Mouse (Mus musculus): ENCODE data around the gene Tiam2. TPM values are rescaled to one million over a fixed set of nuclear protein-coding genes. Genes with fewer than 3 reads are reported as not detected.

The Tiam2 gene
- polyA plus RNA-seq, 2 experiments from 2014 or later, result 1.0 to 1.7 TPM

- no peak for ATAC-seq
Observed at GRCm38 (mm10) chr17:3453946-3454345, 127.6 kb downstream of the Tiam2 start.

DNA sequence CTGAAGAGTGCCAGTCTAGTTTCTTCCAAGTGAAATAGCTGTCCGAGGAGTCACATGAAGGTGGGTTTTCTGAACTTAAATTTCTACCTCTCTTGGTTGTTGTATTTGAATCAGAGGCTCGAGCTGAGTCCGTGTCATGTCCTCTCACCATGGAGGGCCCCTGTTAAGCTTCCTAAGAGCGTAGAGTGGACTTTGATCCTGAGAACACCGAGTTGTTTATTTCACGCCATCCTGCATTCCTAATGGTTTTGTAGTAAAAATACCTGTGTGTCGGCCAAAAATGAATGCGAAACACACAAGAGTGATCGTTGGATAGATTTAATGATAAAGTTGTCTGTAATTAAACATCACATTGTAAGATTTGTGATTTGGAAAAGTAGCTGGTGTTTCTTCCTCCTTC, 128.5 kb downstream of the Tiam2 start:
- ATAC-seq, result no peak

GRCm38 (mm10) chr17:3457914-3458681, 131.7 kb downstream of the Tiam2 start:
- ATAC-seq, result no peak

- no peak for ATAC-seq
Observed at GRCm38 (mm10) chr17:3465861-3466260, 139.5 kb downstream of the Tiam2 start.

DNA sequence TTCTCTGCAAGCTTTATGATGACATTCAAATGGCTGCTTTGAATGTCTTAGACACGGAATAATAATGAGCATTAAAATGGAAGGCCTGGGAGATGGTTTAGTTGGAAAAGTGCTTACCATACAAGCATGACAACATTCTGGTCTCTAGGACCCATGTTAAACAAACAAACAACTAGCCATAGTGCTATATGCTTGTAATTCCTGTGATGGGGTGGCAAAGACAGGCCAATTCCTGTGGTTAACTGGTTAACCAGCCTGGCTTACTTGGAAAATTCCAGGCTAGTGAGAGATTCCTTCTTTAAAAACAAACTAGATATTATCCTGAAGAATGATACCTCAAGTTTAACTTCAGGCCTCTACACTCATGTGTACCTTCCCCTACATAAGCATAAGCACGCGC, 140.3 kb downstream of the Tiam2 start:
- no peak for ATAC-seq

GRCm38 (mm10) chr17:3467636-3468324, 141.4 kb downstream of the Tiam2 start:
- no peak for ATAC-seq

GRCm38 (mm10) chr17:3472018-3472417, 145.6 kb downstream of the Tiam2 start:
- no peak for ATAC-seq

DNA sequence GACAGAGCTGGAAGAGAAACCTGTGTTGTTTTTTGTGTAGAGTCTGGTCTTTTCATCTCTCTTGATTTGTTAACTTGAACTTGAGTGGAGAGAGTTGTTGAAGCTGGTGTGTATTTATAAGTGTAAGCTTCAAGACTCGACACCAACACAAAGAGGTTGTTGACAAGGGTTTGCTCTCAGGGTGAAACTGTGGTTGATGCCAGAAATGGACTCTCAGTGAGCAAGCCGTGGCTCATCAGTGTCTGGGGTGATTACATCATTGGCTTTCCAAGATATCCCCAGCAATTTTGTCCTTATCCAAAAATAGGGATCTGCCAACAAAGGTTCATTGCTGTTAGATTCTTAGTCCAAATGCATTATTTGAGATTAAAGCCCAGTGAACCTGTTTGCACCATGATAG, 150.2 kb downstream of the Tiam2 start:
- no peak for ATAC-seq

GRCm38 (mm10) chr17:3481576-3482575, 155.5 kb downstream of the Tiam2 start:
- ATAC-seq, result no peak

DNA sequence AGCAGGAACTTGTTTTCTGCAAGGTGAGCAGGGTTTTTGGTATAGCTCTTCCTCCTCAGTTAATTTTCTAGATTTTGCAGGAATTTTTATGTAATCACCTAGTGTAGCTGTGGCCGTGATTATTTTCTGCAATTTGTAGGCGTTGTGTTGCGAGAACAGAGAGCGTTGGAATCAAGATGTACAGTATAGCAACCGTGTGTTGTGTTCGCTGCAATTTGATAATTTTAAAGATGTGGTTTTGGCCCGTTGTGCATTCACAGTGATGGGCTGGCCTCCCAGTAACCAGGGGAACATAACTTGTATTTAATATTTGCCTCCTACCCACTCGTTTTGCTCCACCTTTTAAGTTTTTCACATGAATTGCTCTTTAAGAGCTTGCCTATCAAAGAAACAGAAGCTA, 156.7 kb downstream of the Tiam2 start:
- ATAC-seq, result no peak

DNA sequence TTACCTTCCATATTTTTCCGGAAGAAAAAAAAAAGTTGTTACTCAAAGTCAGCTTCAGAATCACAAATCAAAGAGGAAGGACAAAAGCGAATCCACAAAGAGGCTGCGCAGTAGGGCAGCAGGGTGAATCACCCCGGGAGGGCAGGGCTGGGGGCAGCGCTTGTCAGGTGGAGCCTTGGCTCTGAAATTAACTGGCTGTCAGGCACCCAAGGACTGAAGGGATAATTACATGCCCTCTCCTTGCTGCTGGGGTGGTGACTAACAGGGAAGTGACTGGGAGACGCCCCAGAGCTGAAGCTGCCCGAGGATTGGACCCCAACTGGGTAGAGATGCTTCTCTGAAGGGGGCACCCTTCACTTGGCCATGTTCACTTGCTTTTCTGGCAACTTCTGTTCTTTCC, 159.5 kb downstream of the Tiam2 start:
- no peak for ATAC-seq

GRCm38 (mm10) chr17:3487211-3487610, 160.8 kb downstream of the Tiam2 start:
- no peak for ATAC-seq

DNA sequence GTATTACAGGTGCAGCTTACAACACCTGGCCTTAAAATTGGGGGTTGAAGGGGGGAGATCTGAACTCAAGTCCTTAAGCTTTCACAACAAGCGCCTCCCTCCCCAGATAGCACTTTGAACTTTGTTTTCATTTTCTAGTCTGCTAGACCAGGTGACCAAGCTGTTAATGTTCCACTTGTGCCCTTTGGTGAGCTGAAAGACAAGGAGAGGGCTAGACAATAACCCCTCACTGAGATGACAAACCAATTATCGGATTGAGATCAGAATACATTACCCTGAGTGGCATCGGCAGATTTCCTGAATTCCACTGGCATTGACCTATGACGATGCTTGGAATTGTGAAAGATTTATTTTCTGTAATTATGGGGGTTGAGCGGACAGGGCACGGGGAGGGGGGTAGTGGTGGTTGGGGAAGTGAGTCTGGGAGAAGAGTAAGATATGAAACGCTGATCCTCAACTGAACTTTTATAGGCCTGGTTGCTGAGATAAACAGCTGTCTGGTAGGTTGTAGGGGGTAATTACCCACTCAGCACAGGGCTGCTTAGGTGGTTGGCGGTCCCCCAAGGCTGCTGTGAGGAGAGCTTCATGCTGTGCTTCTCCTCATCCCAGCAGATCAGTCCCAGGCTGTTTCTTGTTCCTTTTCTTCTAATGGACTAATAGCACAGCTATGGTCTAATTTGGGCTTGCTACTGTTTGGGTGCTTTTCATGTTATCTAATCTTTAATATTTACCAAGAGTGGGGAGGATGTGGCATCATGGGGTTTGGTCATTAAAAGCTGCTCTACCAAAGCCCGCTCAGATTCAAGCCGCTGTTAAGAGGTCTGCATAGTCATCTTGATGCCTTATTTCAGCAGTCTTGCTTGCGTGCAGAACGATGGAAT, 161.6 kb downstream of the Tiam2 start:
- ATAC-seq, result no peak

GRCm38 (mm10) chr17:3490216-3490895, 164.0 kb downstream of the Tiam2 start:
- no peak for ATAC-seq

- no peak for ATAC-seq
Observed at GRCm38 (mm10) chr17:3491065-3491464, 164.7 kb downstream of the Tiam2 start.

DNA sequence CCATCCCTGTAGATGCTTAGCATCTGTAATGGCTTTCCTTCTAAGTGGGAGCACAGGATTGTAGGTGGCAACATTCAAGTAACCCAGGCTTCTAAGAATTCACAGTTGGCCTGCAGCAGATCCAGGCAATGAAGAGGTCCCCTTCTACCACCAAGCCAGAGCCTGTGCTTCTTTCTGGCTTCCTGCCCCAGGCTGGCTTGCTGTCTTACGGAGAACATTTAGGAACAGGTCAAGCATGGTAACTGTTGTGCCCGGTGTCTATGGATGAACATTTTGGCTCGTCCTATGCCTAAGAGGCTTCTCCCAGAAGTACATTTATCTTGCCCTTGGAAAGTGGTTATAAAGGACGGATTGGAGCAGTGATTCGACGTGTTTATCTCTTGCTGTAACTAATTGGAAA, 165.3 kb downstream of the Tiam2 start:
- no peak for ATAC-seq

DNA sequence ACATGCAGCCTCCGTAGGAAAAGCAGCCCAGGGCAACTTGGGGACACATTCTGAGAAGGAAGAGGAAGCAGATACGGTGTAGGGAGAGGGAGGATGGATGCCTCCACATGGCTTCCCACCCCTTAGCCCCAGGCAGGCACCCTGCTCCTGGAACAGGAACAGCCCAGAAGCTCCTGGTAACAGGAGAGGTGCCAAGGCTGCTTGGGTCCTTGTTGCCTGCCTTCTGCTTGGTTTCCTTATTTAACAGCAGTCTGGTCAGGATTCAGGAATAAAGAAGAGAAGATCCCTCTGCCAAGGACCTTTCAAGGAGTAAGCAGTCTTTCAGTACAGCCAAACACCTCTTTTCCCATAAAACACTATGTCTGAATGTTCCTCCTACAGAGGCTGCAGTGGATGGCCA, 169.2 kb downstream of the Tiam2 start:
- no peak for ATAC-seq

GRCm38 (mm10) chr17:3496080-3496479, 169.7 kb downstream of the Tiam2 start:
- ATAC-seq, result no peak

- ATAC-seq, result no peak
Observed at GRCm38 (mm10) chr17:3498086-3498485, 171.7 kb downstream of the Tiam2 start.

- ATAC-seq, result no peak
Observed at GRCm38 (mm10) chr17:3498580-3498979, 172.2 kb downstream of the Tiam2 start.

GRCm38 (mm10) chr17:3499468-3499867, 173.1 kb downstream of the Tiam2 start:
- ATAC-seq, result no peak

Data from activated CD4-positive, CD25-positive, alpha-beta regulatory T cell, adult 4 months (primary cell).